Mouse (Mus musculus) midbrain, embryonic 15.5 days (tissue): Measurements from ENCODE around the gene Fezf1. TPM values are rescaled to one million over a fixed set of nuclear protein-coding genes. Genes with fewer than 3 reads are reported as not detected.

Source experiments
- ATAC-seq: fragments of 200-750 bp; cut with Nextera tagmentation; replicated peaks from 2 replicates; pipeline ENCODE4 v1.8.0; 2017; ENCODE audit warnings: moderate TSS enrichment
- H3K27ac ChIP-seq: fragments of 300-500 bp; sonication (generic); 2 replicates; pipeline ENCODE4 v1.5.1; 2015; ENCODE audit warnings: mild to moderate bottlenecking, inconsistent platforms
- H3K27me3 ChIP-seq: fragments of 300-500 bp; sonication (generic); replicated peaks from 2 replicates; pipeline ENCODE4 v1.6.1; 2015; ENCODE audit warnings: inconsistent platforms
- H3K36me3 ChIP-seq: fragments of 300-500 bp; sonication (generic); replicated peaks from 2 replicates; pipeline ENCODE4 v1.6.1; 2015; ENCODE audit warnings: inconsistent platforms
- H3K4me1 ChIP-seq: fragments of 300-500 bp; sonication (generic); 2 replicates; pipeline ENCODE4 v1.6.1; 2015; ENCODE audit warnings: inconsistent platforms
- H3K4me2 ChIP-seq: fragments of 300-500 bp; sonication (generic); 2 replicates; pipeline ENCODE4 v1.6.1; 2015; ENCODE audit warnings: inconsistent platforms, mild to moderate bottlenecking, moderate library complexity
- H3K4me3 ChIP-seq: fragments of 300-500 bp; sonication (generic); 2 replicates; pipeline ENCODE4 v1.5.1; 2015; ENCODE audit warnings: mild to moderate bottlenecking, inconsistent platforms
- H3K9ac ChIP-seq: fragments of 300-500 bp; sonication (generic); 2 replicates; pipeline ENCODE4 v1.6.1; 2015; ENCODE audit warnings: mild to moderate bottlenecking, inconsistent platforms
- H3K9me3 ChIP-seq: fragments of 300-500 bp; sonication (generic); 2 replicates; pipeline ENCODE4 v1.6.1; 2016; ENCODE audit warnings: inconsistent platforms
- WGBS: fragments of 180-500 bp; shearing (Covaris S2); methylation state at CpG from one replicate; pipeline ENCODE4 v1.1.7; 2015; ENCODE audit warnings: mixed read lengths; 5-methylcytosine and 5-hydroxymethylcytosine counted together
- polyA plus RNA-seq: library from polyadenylated mRNA; unstranded; fragments of >200 nt; fragmentation: Nextera tagmentation; extraction: Ambion mirVana; gene quantifications from 2 replicates; pipeline ENCODE4 v1.2.1, GENCODE M21; 2015

Fezf1 gene
- polyA plus RNA-seq, 1 experiment from 2014 or later, result 6.3 TPM

DNA sequence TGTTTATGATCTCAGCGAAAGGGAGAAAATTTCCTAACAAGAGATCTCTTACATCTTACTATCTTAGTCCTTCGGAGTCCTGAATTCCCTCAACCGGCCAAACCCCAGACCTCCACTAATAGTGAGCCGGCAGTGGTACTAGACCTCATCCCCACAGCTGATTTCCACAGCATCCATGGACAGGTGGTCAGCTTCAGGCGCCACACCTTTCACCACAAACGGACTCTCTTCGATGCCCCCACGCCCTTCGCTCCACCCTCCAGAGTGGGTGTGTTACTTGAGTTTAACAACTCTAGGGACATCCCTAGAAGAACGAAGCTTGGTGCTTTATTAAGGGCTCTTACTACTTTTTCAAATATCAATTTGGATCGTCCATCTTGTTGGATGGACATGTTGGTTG lies 6.5 kb upstream of the Fezf1 start:
- Histone ChIP-seq H3K4me1 (peaks cover under 1% of the 10 kb centered on the region), H3K27ac (no peak overlapping the region), H3K4me3 (no peak overlapping the region), H3K27me3 (peaks cover 77% of the 10 kb centered on the region), H3K9me3 (no peaks in the 10 kb centered on the region), H3K36me3 (no peaks in the 10 kb centered on the region), H3K9ac (no peak overlapping the region), H3K4me2 (no peak overlapping the region)
- no peak for ATAC-seq
- 15% methylated on average over 11 of the region's 11 CpGs for WGBS

DNA sequence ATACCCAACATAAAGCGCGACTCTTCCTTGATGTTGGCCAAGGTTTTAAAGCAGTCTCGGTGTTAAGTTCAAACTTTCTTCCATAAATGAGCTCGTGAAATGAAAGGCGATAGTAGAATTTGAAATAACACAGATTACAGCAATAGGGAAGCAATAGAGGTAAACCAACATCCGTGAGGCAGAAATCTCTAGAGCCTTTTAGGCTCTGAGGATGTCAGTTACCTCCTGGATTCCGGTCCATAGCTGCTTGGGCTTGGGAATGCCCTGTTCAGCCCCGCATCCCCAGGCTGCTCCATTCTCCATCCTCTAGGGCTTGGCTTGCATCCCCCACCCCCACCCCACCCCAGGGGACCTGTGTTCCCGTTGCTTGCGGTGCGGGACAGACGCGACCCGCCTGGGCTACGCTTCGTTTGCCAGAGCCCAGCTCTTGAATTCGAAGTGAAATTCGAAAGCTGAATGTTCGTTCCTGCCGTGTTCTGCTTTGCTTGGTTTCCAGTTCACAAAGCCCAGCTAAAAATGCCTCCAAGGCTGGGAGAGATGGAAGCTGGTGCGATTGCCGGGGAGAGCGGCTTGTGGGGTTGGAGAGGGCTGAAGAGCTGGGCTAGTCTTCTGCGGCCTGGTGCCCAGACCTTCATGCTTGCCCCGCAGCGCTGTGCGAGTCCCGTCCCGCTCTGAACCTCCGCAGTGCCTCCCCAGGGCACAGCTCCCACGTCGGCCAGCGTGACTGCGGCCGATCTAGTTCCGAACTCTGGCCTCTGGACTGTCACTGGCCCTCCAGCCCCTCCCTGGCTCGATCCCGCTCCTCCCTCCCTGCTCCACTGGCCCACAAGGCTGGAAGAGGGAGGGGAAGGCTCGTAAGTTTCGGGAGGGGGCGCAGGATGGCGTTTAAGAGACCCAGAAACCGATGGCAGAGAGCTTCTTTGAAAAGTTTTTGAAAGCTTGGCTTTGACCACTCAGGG lies 5.5 kb upstream of the Fezf1 start:
- WGBS, result 1% methylated on average over 43 of the region's 43 CpGs
- no peak overlapping the region for H3K27ac ChIP-seq
- no peaks in the 10 kb centered on the region for H3K9me3 ChIP-seq
- peaks cover 11% of the 10 kb centered on the region for H3K4me1 ChIP-seq
- H3K27me3 ChIP-seq, result peaks cover 75% of the 10 kb centered on the region
- no peak overlapping the region for H3K4me2 ChIP-seq
- no peak; the same call in 1 of the 2 replicates for ATAC-seq
- H3K4me3 ChIP-seq, result no peak overlapping the region
- no peak overlapping the region for H3K9ac ChIP-seq
- no peaks in the 10 kb centered on the region for H3K36me3 ChIP-seq

DNA sequence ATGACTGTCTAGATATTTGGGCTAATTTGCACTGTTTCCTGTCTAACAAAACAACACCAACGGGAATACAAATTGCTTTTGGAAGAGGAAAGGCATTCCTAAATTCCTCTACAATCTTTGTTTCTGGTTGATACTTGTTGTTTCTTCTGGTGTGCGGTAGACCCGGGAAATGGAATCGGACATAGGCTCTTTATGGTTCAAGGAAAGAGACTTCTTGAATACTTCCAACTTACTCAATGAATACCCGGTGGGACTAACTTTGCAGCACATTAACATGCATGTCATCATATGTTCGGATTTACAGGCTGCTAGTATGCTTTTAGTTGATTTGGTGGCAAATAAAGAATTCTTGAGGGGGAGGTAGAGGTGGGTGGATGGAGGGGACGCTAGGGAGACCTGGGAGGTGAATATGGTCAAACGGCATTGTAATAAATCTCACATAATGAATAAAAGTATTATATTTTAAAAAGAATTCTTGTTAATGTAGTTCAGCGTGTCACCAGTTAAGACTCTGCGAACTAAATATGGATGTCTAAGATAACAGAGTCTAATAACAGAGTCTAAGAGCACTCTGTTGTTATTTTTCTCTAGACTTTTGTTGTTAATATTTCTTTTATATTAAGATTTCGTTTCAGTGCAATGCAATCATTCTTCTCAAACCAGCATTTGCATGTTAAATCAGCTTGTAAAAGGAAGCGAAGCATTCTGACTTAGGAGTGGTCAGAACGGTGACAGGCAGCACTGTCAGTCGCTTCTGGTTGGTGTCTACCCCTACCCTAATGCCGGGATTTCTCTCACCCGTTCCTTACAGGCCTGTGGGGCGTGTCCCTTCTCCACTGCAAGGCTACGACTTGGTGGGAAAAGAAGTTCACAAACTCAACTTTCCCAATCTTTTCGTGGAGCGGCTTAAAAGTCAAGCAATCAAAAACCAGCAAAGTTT lies 4.3 kb upstream of the Fezf1 start:
- WGBS, result 4% methylated on average over 20 of the region's 20 CpGs
- peaks cover 75% of the 10 kb centered on the region for H3K27me3 ChIP-seq

DNA sequence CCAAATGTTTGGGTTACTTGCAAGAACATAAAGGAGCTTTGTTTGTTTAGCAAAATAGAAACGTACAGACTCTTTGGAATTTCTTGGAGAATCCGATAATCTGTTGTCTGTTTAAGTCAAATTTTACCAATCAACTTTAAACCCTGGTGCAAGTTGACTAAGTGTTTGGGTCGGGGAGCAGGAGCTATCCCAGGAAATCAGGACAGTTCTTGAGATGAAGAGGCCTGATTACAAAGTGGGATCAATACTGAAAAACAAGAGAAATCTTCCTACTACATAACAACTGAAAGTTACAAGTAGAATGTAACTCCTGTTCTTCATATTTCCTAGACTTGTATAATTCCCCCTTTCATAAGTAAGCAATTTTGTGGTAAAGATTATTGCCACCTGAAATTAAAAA lies 3.3 kb upstream of the Fezf1 start:
- ATAC-seq, result no peak
- peaks cover 72% of the 10 kb centered on the region for H3K27me3 ChIP-seq
- no peak overlapping the region for H3K4me2 ChIP-seq
- H3K9ac ChIP-seq, result no peak overlapping the region
- H3K9me3 ChIP-seq, result no peaks in the 10 kb centered on the region
- H3K36me3 ChIP-seq, result no peaks in the 10 kb centered on the region
- WGBS, result 3% methylated on average over 3 of the region's 3 CpGs
- H3K27ac ChIP-seq, result no peak overlapping the region
- H3K4me1 ChIP-seq, result peaks cover 17% of the 10 kb centered on the region
- no peak overlapping the region for H3K4me3 ChIP-seq

More for the DNA sequence above, 4.3 kb upstream of the Fezf1 start:
- H3K9me3 ChIP-seq, result no peaks in the 10 kb centered on the region
- ATAC-seq, result no peak
- H3K27ac ChIP-seq, result no peak overlapping the region
- no peak overlapping the region for H3K9ac ChIP-seq
- H3K4me2 ChIP-seq, result no peak overlapping the region
- H3K4me1 ChIP-seq, result peaks cover 14% of the 10 kb centered on the region
- H3K4me3 ChIP-seq, result no peak overlapping the region
- H3K36me3 ChIP-seq, result no peaks in the 10 kb centered on the region

DNA sequence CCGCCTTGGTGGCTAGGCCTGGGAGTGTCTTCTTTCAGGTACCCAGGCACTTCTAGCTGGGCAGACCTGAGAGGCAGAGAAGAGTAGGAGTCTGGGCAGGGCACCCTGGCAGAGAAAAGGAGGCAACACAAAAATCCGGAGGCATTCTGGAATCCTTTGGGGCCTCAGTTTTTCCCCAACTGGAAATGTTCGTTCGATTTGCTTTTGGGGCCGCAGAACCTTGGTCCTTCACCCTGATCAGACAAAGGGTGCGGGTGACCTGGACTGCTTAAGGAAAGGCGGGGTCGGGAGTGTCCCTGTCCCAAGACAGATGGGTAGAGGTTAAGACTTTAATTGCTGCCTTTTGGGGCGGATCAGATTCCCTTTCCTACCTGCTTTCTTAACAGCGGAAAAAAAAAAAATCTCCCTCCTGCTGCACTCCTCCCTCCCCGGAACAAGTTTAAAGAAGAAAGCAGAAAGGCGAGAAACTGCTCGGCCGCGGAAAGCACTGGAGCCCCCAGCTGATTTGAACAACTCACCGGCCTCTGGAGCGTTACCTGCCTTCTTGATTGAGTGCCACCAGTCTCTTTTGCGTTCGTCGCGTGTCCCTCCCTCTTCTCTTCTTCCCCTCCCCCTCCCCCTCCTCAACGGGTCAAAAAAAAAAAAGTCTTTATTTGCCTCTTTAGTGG lies 2.3 kb upstream of the Fezf1 start:
- no peak overlapping the region for H3K4me2 ChIP-seq
- no peak for ATAC-seq
- H3K27me3 ChIP-seq, result peaks cover 68% of the 10 kb centered on the region

DNA sequence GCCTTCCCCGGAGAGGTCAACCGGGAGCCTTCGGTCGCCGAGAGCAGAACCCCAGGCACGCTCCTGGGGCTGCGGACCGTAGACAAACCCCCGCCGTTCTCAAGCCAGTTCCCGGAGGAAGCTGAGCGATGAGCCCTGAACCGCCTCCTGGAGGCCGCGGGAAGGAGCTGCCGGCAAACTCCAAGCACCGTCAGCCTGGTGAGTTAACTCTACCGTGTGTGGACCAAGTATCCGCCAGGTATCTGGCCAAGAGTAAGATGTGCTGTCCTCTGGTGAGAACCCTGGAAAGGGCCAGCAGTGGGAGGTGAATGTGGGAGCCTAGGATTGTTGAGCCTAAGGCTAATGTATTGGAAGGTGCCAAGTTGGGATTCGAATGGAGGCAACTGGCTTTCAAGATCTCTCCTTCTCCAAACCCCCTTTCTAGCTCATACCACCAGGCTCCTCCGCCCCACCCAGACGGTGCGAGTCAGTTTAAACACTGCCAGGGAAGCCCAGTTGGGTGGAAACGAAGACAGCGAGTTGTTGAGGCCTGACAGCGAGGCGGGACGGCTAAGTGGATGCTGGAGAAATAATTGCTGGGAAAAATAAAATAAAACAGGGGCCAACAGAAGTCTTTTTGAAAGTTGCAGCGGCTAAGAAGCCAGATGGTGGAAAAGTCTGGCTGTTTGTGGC lies 1.6 kb upstream of the Fezf1 start:
- no peaks in the 10 kb centered on the region for H3K9me3 ChIP-seq
- no peak overlapping the region for H3K27ac ChIP-seq
- H3K9ac ChIP-seq, result no peak overlapping the region
- peak; percentile 59 for ATAC-seq
- H3K4me3 ChIP-seq, result peak overlapping the region; percentile 36
- H3K36me3 ChIP-seq, result no peaks in the 10 kb centered on the region
- H3K27me3 ChIP-seq, result peaks cover 62% of the 10 kb centered on the region
- H3K4me1 ChIP-seq, result peaks cover 17% of the 10 kb centered on the region
- peak overlapping the region; percentile 56 for H3K4me2 ChIP-seq
- WGBS, result under 1% methylated on average over 29 of the region's 29 CpGs

More for the DNA sequence above, 2.3 kb upstream of the Fezf1 start:
- H3K4me3 ChIP-seq, result peak overlapping the region; percentile 36
- 2% methylated on average over 22 of the region's 22 CpGs for WGBS
- H3K27ac ChIP-seq, result no peak overlapping the region
- no peaks in the 10 kb centered on the region for H3K9me3 ChIP-seq
- H3K36me3 ChIP-seq, result no peaks in the 10 kb centered on the region
- H3K9ac ChIP-seq, result no peak overlapping the region
- peaks cover 17% of the 10 kb centered on the region for H3K4me1 ChIP-seq

DNA sequence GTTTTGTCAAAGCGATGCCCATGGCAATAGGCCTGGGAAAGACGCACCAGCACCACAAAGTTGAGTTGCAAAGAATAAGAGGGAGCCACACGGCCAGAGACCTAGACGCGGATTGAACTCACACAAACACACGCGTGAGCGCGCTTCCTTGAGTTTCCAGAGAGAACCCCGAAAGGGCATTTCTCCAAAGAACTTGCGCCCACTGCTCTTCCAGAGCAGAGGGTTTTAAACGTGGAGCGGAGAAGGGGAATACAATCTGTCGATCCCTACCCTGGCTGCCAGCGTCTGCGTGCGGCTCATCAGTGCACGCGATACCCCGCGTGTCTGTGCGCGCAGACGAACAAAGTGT lies 865 bp upstream of the Fezf1 start:
- H3K9me3 ChIP-seq, result no peaks in the 10 kb centered on the region
- H3K4me1 ChIP-seq, result peaks cover 17% of the 10 kb centered on the region
- H3K36me3 ChIP-seq, result no peaks in the 10 kb centered on the region
- no peak overlapping the region for H3K27ac ChIP-seq
- WGBS, result 1% methylated on average over 24 of the region's 24 CpGs
- peaks cover 64% of the 10 kb centered on the region for H3K27me3 ChIP-seq
- H3K4me2 ChIP-seq, result peak overlapping the region; percentile 56
- H3K4me3 ChIP-seq, result peak overlapping the region; percentile 36
- no peak for ATAC-seq
- no peak overlapping the region for H3K9ac ChIP-seq

DNA sequence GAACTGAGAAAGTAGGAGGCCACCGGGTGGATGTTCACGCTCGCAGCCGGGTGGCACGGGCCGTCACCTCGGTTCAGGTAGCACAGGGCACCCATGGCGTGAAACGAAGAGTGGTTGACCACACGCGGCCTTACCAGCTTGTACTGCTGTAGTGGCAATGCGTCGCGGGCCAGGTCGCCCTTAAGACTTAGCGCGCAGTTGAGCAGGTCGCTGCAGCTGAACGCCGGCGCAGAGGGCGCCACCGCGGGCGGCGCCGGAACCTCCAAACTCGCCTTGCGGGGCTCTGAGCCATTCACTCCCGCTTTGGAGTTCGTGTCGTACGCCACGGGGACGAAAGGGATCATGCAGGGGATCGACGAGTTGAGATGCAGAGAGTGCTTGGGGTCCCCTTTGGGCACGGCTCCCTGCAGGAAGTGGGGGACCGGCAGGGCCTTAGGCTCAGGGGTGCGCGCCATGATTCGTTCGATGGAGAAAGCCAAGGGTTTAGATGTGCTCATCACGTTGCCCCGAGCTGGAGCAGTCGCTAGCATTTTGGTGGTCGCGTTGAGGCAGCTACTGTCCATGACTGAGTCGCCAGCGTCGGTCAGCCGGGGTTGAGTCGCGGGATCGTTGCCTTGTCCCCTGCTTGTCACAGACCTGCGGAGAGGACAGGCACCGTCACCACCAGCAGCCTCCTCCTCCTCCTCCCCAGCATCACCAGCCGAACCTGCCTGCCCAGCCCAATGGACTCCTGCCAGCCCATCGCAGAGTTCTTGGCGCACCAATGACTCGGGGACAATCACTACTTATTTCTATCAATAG lies 450 bp downstream of the Fezf1 start:
- under 1% methylated on average over 61 of the region's 61 CpGs for WGBS
- Histone ChIP-seq H3K36me3 (no peaks in the 10 kb centered on the region), H3K4me1 (peaks cover 17% of the 10 kb centered on the region), H3K9ac (no peak overlapping the region), H3K4me2 (peak overlapping the region; percentile 14; the same call in 1 of the 2 replicates), H3K9me3 (no peaks in the 10 kb centered on the region), H3K4me3 (peak overlapping the region; percentile 8), H3K27ac (no peak overlapping the region), H3K27me3 (peaks cover 74% of the 10 kb centered on the region)
- peak; percentile 51; the same call in 1 of the 2 replicates for ATAC-seq

DNA sequence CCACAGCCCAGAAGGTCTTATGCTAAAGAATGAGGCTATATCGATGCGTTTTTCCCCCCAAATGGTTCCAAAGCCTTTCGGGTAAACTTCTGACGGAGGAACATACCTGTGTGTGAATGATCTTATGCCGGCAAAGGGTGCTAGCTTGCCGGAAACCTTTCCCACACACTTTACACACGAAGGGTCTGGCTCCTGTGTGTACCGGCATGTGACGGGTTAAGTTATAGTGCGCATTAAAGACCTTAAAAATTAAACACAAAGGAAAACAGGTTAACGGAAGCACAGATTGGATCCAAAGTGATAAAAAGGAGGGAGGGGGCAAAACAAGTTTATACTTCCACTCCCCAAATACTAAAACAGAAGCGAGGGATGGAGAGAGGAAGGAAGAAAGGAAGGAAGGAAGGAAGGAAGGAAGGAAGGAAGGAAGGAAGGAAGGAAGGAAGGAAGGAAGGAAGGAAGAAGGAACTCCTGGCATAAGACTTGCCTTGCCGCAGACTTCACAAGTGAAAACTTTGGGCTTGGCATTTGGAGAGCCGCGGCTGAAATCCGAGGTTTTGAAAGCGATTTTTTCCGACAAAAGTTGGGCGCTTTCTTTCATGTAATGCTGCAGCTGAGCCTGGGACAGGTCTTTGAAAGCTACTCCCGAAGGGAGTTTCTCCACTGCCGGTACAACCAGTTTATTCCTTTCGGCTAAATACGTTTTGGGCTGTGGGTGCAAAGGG lies 1.2 kb downstream of the Fezf1 start:
- Histone ChIP-seq H3K4me3 (peak overlapping the region; percentile 8; the same call in 1 of the 2 replicates), H3K36me3 (no peaks in the 10 kb centered on the region), H3K4me1 (peaks cover 17% of the 10 kb centered on the region), H3K27me3 (peaks cover 76% of the 10 kb centered on the region), H3K9me3 (no peaks in the 10 kb centered on the region), H3K9ac (no peak overlapping the region), H3K27ac (no peak overlapping the region), H3K4me2 (no peak overlapping the region)
- WGBS, result under 1% methylated on average over 23 of the region's 23 CpGs
- no peak for ATAC-seq

DNA sequence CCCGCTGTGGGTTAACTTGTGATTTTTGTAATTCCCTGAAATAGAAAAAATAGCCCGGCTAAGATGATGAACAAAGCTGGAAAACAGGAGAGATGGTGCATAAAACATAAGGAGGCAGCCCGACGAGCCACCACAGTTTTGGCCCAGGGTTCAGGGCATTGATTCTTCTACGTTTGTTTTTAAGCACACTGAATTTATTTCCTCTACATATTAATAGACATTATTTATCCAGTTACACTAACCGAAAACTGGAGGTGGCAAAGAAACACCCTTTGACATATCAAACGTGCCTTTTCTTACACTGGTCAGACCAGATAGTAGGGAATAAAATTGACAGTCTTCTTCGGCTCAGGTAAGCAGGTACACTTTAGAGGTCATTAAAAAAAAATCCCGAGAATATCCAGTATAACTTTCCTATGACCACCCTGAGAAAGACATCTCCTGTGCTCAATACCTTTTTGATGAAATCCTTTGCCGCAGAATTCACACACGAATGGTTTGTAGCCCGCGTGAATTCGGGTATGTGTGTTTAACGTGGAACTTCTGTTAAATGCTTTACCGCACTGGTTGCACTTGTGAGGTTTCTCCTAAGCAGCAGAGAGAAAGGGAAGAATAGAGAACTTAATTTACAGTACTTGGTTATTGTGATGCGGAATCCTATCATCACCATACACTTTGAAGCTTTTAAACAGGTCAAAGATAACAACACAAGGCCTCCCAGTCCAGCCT lies 1.9 kb downstream of the Fezf1 start:
- ATAC-seq, result no peak
- H3K9ac ChIP-seq, result no peak overlapping the region
- no peaks in the 10 kb centered on the region for H3K36me3 ChIP-seq
- no peak overlapping the region for H3K4me2 ChIP-seq
- no peak overlapping the region for H3K27ac ChIP-seq
- peaks cover 17% of the 10 kb centered on the region for H3K4me1 ChIP-seq
- no peaks in the 10 kb centered on the region for H3K9me3 ChIP-seq
- H3K4me3 ChIP-seq, result no peak overlapping the region
- peaks cover 78% of the 10 kb centered on the region for H3K27me3 ChIP-seq
- WGBS, result 4% methylated on average over 17 of the region's 17 CpGs
